Mouse (Mus musculus): ENCODE measurements at regions not wholly inside any gene's neighbourhood (a gene's known extent, or its start where the extent isn't known, plus 50 kb on each side); places are given as distances from the start of the nearest gene placed in this dataset.
A peak's percentile ranks its signal among the peaks of the same experiment; 100 is the strongest.

DNA sequence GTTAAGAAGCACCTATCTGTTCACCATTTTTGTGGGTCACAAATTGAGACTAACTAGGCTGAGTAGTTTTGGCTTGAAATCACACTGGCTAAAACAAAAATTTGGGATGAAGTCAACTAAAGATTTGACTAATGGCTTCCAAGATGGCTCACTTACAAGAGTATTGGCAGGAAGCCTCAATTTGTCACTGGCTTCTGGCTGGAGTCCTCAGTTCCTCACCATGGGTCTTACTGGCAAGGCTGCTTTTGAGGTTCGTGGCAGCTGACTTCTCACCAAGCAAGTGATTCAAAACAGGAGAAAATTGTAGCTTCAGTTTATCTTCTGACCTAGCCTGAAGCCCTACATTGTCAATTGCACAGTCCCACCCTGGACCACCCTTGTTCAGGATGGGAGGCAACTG, 250.0 kb upstream of the Nbea start:
- DNase-seq (ENCODE audit: low spot score in 2 of 2), result no peak

DNA sequence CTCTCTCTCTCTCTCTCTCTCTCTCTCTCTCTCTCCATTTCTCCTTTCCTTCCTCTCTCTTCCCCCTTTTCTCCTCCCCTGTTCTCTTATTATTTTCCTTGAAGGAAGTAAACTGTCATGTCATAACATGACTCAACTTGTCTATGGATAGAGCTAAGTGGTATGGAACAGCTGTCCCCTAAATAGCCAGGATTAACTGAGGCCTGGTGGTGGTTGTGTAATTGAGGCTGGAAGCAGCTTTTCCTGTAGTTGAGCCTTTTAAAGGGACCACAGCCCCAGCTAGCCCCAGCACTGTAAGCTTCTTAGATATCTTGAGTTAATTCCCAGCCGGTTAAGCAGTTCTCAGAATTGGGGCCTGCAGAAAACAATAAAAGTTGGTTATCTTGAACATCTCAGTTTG, 243.7 kb upstream of the Nbea start:
- DNase-seq (ENCODE audit: low spot score in 2 of 2), result no peak

DNA sequence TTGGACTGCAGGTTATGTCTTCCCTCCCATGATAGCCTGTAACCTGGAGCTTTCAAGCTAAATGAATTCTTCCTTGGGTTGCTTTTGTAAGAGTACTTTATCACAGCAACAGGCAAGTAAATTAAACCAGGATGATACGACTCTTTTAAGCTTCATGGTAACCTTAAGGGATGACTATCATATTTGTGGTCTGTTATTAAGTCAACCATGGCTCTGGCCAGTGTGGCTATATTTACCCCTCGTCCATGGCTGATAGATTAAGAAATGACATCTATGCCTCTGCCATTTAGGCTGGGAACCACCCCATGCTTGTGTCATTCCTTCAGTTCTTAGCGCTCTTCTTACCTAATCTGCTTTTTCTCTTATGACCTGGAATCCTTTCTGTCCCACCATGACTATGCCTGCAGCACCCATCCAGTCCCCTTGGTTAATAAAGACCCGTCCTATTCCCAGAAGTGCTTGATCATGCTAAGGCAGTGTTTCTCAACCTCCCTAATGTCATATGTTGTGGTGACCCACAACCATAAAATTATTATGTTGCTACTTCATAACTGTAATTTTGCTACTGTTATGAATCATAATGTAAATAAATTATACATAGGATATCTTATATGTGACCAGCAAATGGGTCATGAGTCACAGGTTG, 214.5 kb upstream of the Nbea start:
- DNase-seq (ENCODE audit: low spot score in 2 of 2), result no peak

DNA sequence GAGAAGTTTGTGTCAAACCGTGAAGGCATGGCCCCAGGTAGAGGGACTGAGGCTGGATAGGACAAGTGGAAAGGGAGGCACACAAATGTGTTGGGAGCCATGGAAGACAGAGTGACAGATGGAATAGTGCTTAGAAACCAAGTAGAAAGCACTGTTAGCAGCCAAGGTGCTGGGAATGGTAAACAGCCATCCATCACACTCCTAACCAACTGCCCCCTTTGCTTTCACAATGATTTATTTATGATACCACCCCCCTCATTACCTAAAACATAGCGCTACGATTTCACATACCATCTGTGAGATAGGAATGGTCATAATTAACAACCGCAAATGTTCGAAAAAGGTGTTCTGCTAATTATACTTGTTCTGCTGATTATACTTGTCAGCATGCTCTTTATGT, 209.6 kb upstream of the Nbea start:
- DNase-seq (ENCODE audit: low spot score in 2 of 2), result no peak

DNA sequence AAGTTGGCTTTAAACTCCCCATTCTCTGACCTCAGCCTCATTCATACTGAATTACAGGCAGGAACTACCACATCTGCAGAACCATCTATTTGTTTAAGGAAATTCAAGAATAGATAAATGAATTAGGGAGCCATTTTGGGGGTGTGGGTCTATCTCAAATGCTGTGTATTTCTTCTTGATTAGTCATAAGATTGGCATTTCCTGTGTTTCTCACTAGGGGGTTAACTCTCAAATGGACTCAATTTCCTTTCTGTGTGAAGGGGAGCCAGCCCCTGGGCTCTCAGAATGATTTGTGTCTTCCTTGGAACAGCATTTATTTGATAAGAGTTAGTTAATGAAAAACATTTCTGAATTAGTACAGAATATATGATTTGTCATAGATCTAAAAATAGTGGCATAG, 196.8 kb upstream of the Nbea start:
- no peak for DNase-seq (ENCODE audit: low spot score in 2 of 2)

DNA sequence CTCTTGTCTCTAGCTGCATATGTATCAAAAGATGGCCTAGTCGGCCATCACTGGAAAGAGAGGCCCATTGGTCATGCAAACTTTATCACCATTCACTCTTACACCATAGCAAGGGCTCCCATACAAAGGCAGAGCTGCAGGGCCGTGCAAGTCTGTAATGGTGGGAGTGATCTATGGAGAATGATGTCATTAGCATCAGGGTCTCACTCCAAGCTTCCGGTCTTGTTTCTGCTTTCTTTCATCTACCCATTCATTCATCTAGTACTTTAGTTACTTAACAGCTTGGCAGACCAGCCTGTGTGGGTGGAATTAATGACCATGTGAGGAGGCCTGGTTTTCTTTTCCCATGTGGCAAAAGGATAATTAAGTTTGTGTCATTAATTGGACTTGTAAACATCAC, 196.0 kb upstream of the Nbea start:
- no peak for DNase-seq (ENCODE audit: low spot score in 2 of 2)

DNA sequence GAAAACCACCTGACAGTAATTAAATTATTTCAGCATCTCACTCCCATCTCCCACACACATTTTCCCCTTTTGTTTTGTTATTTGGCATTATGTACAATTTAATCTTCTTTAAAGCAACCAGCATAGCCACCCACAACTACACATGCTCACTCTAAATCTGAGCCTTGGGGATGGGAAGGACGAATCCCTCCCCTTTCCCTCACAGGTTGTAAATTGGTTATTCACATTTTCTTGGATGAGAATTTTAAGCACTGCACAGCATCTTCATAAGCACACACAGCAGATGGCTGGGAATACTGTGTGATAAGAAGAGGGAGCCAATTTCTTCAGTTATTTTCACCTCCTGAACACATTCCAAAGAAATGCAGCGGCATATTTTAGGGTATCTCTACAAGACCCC, 179.0 kb upstream of the Nbea start:
- DNase-seq (ENCODE audit: low spot score in 2 of 2), result peak in 1 of 2 experiments; percentile 11

DNA sequence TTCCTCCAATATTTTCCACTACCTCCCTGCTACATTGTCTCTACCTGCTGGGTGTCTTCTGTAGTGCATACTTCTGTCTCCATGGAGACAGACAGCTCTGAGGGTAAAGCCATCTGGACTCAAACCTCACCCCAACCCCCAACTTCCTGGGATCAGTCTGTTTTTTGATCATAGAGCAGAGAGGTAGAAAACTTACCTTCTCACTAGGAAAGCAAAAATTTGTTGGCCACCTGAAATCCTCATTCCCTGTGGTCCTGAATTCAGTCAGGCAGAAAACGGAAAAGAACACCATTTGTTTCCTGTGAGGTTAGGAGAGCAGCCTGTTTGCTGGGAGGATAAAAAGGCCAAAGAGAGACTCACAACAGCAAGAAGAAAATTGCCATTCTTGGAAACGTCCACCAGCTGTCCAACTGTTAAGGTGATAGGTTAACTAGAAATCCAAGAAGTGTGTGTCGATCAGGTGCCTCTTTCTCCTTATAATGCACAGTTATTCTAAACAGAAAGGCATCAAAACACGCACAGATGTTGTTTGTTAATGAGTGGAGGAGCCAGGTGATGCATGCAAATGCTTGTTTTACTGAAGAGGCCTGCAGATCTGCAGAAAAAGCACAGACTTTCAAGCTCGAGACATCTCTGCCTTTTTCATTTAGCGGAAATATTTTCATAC, 173.7 kb upstream of the Nbea start:
- DNase-seq (ENCODE audit: low spot score in 2 of 2), result no peak

DNA sequence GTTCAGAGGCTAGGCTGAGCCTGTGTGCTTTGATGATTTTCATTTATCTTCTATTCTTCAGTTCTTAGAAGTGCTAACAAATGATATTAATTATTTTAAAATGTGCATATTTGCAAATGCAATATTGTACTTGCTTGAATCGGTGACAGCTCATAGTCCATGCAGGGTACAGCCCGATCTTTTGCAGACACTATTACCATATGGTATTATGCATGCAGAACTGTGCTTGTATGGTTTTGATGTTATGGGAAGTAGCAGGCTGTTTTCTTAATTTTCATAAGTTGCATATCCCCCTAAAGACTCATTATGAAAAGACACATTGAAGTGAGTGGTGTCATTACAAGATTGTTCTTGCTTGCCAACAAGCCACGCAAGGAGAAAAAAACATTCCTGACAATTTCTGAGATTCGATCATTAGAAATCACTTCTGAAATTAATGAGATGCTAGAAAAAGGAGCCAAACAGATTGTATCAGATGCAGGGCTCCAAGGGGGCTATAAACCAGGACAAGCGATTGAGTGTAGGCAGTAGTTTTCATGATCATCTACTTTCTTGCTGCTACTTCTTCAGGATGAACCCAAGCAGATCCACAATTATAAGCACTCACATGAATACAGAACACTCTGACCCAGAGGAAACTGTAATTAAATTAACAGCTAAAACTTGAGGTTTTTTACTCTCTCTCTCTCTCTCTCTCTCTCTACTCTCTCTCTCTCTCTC, 172.8 kb upstream of the Nbea start:
- DNase-seq (ENCODE audit: low spot score in 2 of 2), result no peak
